Mouse (Mus musculus) kidney, postnatal 0 days (tissue): Measurements from ENCODE around the gene Ppm1e. TPM values are rescaled to one million over a fixed set of nuclear protein-coding genes. Genes with fewer than 3 reads are reported as not detected.
"Not testable (repeated sequence)": the region's sequence is repeated elsewhere in the genome, so short reads cannot be mapped to it uniquely, and the experiment has no call there.

ENCODE experiments used
- ATAC-seq: fragments of 200-750 bp; cut with Nextera tagmentation; replicated peaks from 2 replicates; pipeline ENCODE4 v1.8.0; 2017; ENCODE audit warnings: low read depth, moderate number of reproducible peaks, moderate TSS enrichment, moderate library complexity; ENCODE audit not compliant: low FRiP score
- DNase-seq: peaks from one replicate; pipeline ENCODE4 v3.0.0-alpha.2; 2016; ENCODE audit warnings: low spot score
- H3K27ac ChIP-seq: fragments of 300-500 bp; sonication (generic); 2 replicates; pipeline ENCODE4 v1.5.1; 2014; ENCODE audit warnings: mild to moderate bottlenecking
- H3K27me3 ChIP-seq: fragments of 300-500 bp; sonication (generic); 2 replicates; pipeline ENCODE4 v1.6.1; 2014; ENCODE audit warnings: low read length, mixed read lengths; ENCODE audit not compliant: insufficient read depth
- H3K36me3 ChIP-seq: fragments of 300-500 bp; sonication (generic); 2 replicates; pipeline ENCODE4 v1.6.1; 2014; ENCODE audit warnings: low read length, mixed read lengths; ENCODE audit not compliant: insufficient read depth
- H3K4me1 ChIP-seq: fragments of 300-500 bp; sonication (generic); replicated peaks from 2 replicates; pipeline ENCODE4 v1.6.1; 2014; ENCODE audit warnings: antibody characterized with exemption, low read length, mixed read lengths; ENCODE audit not compliant: insufficient read depth
- H3K4me2 ChIP-seq: fragments of 300-500 bp; sonication (generic); 2 replicates; pipeline ENCODE4 v1.6.1; 2014; ENCODE audit warnings: mild to moderate bottlenecking, low read length, moderate library complexity, mixed read lengths
- H3K4me3 ChIP-seq: fragments of 300-500 bp; sonication (generic); replicated peaks from 2 replicates; pipeline ENCODE4 v1.5.1; 2014; ENCODE audit warnings: low read depth, low read length
- H3K9ac ChIP-seq: fragments of 300-500 bp; sonication (generic); 2 replicates; pipeline ENCODE4 v1.6.1; 2014; ENCODE audit warnings: low read depth, low read length
- H3K9me3 ChIP-seq: fragments of 300-500 bp; sonication (generic); replicated peaks from 2 replicates; pipeline ENCODE4 v1.6.1; 2016; ENCODE audit warnings: low read length, inconsistent platforms, mixed read lengths
- CTCF ChIP-seq: IDR thresholded peaks from 2 replicates; pipeline ENCODE4 v1.5.1; 2016; ENCODE audit warnings: antibody characterized with exemption, low read depth, mild to moderate bottlenecking, moderate library complexity
- WGBS: fragments of 180-500 bp; shearing (Covaris S2); extraction: QIAGEN DNeasy Blood & Tissue Kit; methylation state at CpG from one replicate; pipeline ENCODE4 v1.1.7; 2014; 5-methylcytosine and 5-hydroxymethylcytosine counted together
- polyA plus RNA-seq: library from polyadenylated mRNA; unstranded; fragments of >200 nt; fragmentation: Nextera tagmentation; extraction: Ambion mirVana; gene quantifications from 2 replicates; pipeline ENCODE4 v1.2.1, GENCODE M21; 2015

The Ppm1e gene
- polyA plus RNA-seq, 1 experiment from 2014 or later: 2.1 TPM

- not testable (repeated sequence) for H3K27ac ChIP-seq, ATAC-seq, H3K9me3 ChIP-seq, H3K4me2 ChIP-seq, H3K9ac ChIP-seq, H3K27me3 ChIP-seq, H3K4me1 ChIP-seq, H3K4me3 ChIP-seq, H3K36me3 ChIP-seq, DNase-seq
- TF ChIP-seq CTCF: peak; percentile 20; the same call in 1 of the 2 replicates
- WGBS: 76% methylated on average over 4 of the region's 4 CpGs
Measured at GRCm38 (mm10) chr11:87261705-87262104, 97.1 kb downstream of the Ppm1e start.

- no peak for ATAC-seq
- H3K4me1 ChIP-seq: no peaks in the 10 kb centered on the region
- no peaks in the 10 kb centered on the region for H3K27me3 ChIP-seq
- DNase-seq: no peak
- H3K9ac ChIP-seq: no peak overlapping the region
- no peak overlapping the region for H3K27ac ChIP-seq
- H3K9me3 ChIP-seq: no peaks in the 10 kb centered on the region
- TF ChIP-seq CTCF: no peak
- H3K36me3 ChIP-seq: no peaks in the 10 kb centered on the region
- H3K4me3 ChIP-seq: no peak overlapping the region
- no peak overlapping the region for H3K4me2 ChIP-seq
- WGBS: 63% methylated on average over 10 of the region's 10 CpGs
Measured at GRCm38 (mm10) chr11:87259792-87260191, 99.0 kb downstream of the Ppm1e start.

- Histone ChIP-seq H3K4me2 (no peak overlapping the region), H3K36me3 (no peaks in the 10 kb centered on the region), H3K27me3 (no peaks in the 10 kb centered on the region), H3K4me1 (no peaks in the 10 kb centered on the region), H3K9me3 (no peaks in the 10 kb centered on the region), H3K27ac (no peak overlapping the region), H3K9ac (no peak overlapping the region), H3K4me3 (no peak overlapping the region)
- 90% methylated on average over 5 of the region's 5 CpGs for WGBS
- DNase-seq (no peak), ATAC-seq (no peak)
- TF ChIP-seq CTCF: no peak
Measured at GRCm38 (mm10) chr11:87257282-87257681, 101.5 kb downstream of the Ppm1e start.

- no peak overlapping the region for H3K9ac ChIP-seq
- TF ChIP-seq CTCF: no peak
- H3K9me3 ChIP-seq: no peaks in the 10 kb centered on the region
- no peaks in the 10 kb centered on the region for H3K4me1 ChIP-seq
- no peaks in the 10 kb centered on the region for H3K27me3 ChIP-seq
- H3K27ac ChIP-seq: no peak overlapping the region
- no peak overlapping the region for H3K4me2 ChIP-seq
- DNase-seq: peak; percentile 74
- H3K36me3 ChIP-seq: no peaks in the 10 kb centered on the region
- 42% methylated on average over 5 of the region's 5 CpGs for WGBS
- no peak overlapping the region for H3K4me3 ChIP-seq
- ATAC-seq: no peak
Measured at GRCm38 (mm10) chr11:87254149-87254548, 104.7 kb downstream of the Ppm1e start.

- Histone ChIP-seq H3K9me3 (no peaks in the 10 kb centered on the region), H3K27ac (no peak overlapping the region), H3K27me3 (no peaks in the 10 kb centered on the region), H3K4me3 (no peak overlapping the region), H3K4me2 (no peak overlapping the region), H3K36me3 (no peaks in the 10 kb centered on the region), H3K9ac (no peak overlapping the region), H3K4me1 (no peaks in the 10 kb centered on the region)
- TF ChIP-seq CTCF: no peak
- WGBS: 91% methylated on average over 6 of the region's 6 CpGs
- no peak for DNase-seq
- no peak for ATAC-seq
Measured at GRCm38 (mm10) chr11:87253294-87253693, 105.5 kb downstream of the Ppm1e start.

GRCm38 (mm10) chr11:87250132-87250531 is 108.7 kb downstream of the Ppm1e start:
- DNase-seq (no peak), ATAC-seq (no peak)
- H3K27me3 ChIP-seq: no peaks in the 10 kb centered on the region
- no peaks in the 10 kb centered on the region for H3K36me3 ChIP-seq
- 78% methylated on average over 6 of the region's 6 CpGs for WGBS
- no peak overlapping the region for H3K9ac ChIP-seq
- no peaks in the 10 kb centered on the region for H3K4me1 ChIP-seq
- no peaks in the 10 kb centered on the region for H3K9me3 ChIP-seq
- H3K27ac ChIP-seq: no peak overlapping the region
- H3K4me2 ChIP-seq: no peak overlapping the region
- H3K4me3 ChIP-seq: no peak overlapping the region
- no peak for TF ChIP-seq CTCF

- no peak overlapping the region for H3K27ac ChIP-seq
- no peaks in the 10 kb centered on the region for H3K27me3 ChIP-seq
- 77% methylated on average over 5 of the region's 5 CpGs for WGBS
Measured at GRCm38 (mm10) chr11:87247494-87247866, 111.3 kb downstream of the Ppm1e start.

More at GRCm38 (mm10) chr11:87247494-87247866, 111.3 kb downstream of the Ppm1e start:
- DNase-seq (no peak), ATAC-seq (no peak)
- Histone ChIP-seq H3K9me3 (no peaks in the 10 kb centered on the region), H3K4me3 (no peak overlapping the region), H3K36me3 (no peaks in the 10 kb centered on the region), H3K9ac (no peak overlapping the region), H3K4me1 (no peaks in the 10 kb centered on the region), H3K4me2 (no peak overlapping the region)
- TF ChIP-seq CTCF: no peak
